Mouse (Mus musculus) ES-Bruce4 (cell line): ENCODE measurements around the gene Fam151b. TPM values are rescaled to one million over a fixed set of nuclear protein-coding genes. Genes with fewer than 3 reads are reported as not detected.

ENCODE experiments used
- H3K27ac ChIP-seq: 2 replicates; pipeline ENCODE4 v1.5.1; 2012; ENCODE audit warnings: low read length, inconsistent platforms; ENCODE audit not compliant: insufficient read depth
- H3K27me3 ChIP-seq: 2 replicates; pipeline ENCODE4 v1.6.1; 2012; ENCODE audit warnings: mild to moderate bottlenecking, low read length, inconsistent platforms; ENCODE audit not compliant: control insufficient read depth, poor library complexity, insufficient read depth, severe bottlenecking
- H3K36me3 ChIP-seq: 2 replicates; pipeline ENCODE4 v1.6.1; 2012; ENCODE audit warnings: inconsistent platforms, mild to moderate bottlenecking, low read length, moderate library complexity; ENCODE audit not compliant: control insufficient read depth, poor library complexity, insufficient read depth, severe bottlenecking
- H3K4me1 ChIP-seq: one replicate; pipeline ENCODE4 v1.8.1; 2011; ENCODE audit warnings: low read length; ENCODE audit not compliant: control insufficient read depth, insufficient read depth
- H3K4me3 ChIP-seq: 2 replicates; pipeline ENCODE4 v1.5.1; 2011; ENCODE audit warnings: low read depth, mild to moderate bottlenecking, low read length
- H3K9ac ChIP-seq: 2 replicates; pipeline ENCODE4 v1.6.1; 2012; ENCODE audit warnings: low read depth, mild to moderate bottlenecking, inconsistent platforms; ENCODE audit not compliant: poor library complexity, severe bottlenecking
- H3K9me3 ChIP-seq: replicated peaks from 2 replicates; pipeline ENCODE4 v1.6.1; 2012; ENCODE audit warnings: mild to moderate bottlenecking, low read length, inconsistent platforms; ENCODE audit not compliant: control insufficient read depth, poor library complexity, insufficient read depth, severe bottlenecking
- CTCF ChIP-seq: IDR thresholded peaks from one replicate; pipeline ENCODE4 v1.8.1; 2011; ENCODE audit warnings: low read depth, low read length
- EP300 ChIP-seq: IDR thresholded peaks from 2 replicates; pipeline ENCODE4 v1.6.1; 2011; ENCODE audit warnings: low read depth, low read length; ENCODE audit not compliant: insufficient read depth
- POLR2A ChIP-seq: IDR thresholded peaks from one replicate; pipeline ENCODE4 v1.8.1; 2011; ENCODE audit warnings: low read length; ENCODE audit not compliant: insufficient read depth
- polyA plus RNA-seq: library from polyadenylated mRNA; stranded (reverse); fragments of >200 nt; gene quantifications from 2 replicates; pipeline ENCODE4 v1.2.4, GENCODE M21; 2011; ENCODE audit warnings: low read depth; ENCODE audit not compliant: missing spikeins, insufficient read depth, insufficient read length

Gene Fam151b
- polyA plus RNA-seq, 1 experiment = 0.67 TPM

DNA sequence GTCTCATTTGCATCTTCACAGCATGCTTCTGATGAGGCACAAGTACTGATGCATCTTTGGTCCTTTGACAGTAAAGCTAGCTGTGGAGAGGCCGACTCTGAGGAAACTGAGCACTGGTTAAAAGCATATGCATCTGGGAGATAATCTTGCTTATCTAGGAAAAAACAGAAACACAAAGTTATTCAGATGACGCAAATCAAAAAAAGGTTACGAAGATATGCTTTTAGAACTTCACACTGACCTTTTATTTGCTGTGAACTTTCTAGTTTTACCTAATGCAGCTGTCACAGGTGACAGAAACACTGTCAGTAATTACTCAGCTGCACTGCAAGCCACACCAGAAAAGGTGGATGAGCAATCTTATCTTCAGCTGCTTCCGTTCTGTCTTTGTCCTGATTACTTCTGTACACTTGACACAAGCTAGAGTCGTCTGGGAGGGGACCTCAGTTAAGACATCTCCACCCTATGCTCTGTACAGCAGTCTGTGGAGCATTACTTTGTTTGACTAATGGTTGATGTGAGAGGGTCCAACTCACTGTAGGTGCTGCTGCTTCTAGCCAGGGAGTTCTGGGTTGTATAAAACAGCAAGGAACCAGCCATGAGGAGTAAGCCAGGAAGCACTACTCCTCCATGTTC is 39.5 kb upstream of the Fam151b start:
- Histone ChIP-seq H3K27ac (no peak overlapping the region), H3K9me3 (no peaks in the 10 kb centered on the region), H3K9ac (no peak overlapping the region), H3K4me1 (no peaks in the 10 kb centered on the region), H3K36me3 (peaks cover 3% of the 10 kb centered on the region; the same call in 1 of the 2 replicates), H3K4me3 (no peak overlapping the region), H3K27me3 (no peaks in the 10 kb centered on the region)
- no peak for TF ChIP-seq EP300
- TF ChIP-seq POLR2A = no peak
- no peak for TF ChIP-seq CTCF

DNA sequence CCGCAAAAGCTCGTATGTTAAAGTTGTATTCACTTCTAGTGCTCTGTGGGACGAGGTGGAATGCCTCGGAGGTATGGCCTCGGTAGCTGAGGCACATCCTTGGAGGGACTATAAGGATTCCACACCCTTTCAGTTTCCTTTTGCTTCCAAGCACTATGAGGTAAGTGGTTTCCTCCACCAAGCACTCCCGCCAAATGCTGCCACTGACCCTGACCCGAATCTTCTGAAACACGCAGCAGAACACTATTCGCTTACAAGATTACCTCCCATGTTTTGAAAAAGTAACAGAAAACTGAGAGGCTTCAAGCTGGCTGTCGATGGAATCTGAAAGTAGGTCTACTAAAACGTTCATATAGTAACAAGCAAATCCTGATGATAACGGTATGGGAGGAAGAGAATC is 21.1 kb upstream of the Fam151b start:
- Histone ChIP-seq H3K4me3 (no peak overlapping the region), H3K36me3 (peaks cover 2% of the 10 kb centered on the region), H3K27me3 (no peaks in the 10 kb centered on the region), H3K4me1 (no peaks in the 10 kb centered on the region), H3K9me3 (no peaks in the 10 kb centered on the region), H3K27ac (no peak overlapping the region), H3K9ac (no peak overlapping the region)
- no peak for TF ChIP-seq POLR2A
- TF ChIP-seq EP300 = no peak
- no peak for TF ChIP-seq CTCF

DNA sequence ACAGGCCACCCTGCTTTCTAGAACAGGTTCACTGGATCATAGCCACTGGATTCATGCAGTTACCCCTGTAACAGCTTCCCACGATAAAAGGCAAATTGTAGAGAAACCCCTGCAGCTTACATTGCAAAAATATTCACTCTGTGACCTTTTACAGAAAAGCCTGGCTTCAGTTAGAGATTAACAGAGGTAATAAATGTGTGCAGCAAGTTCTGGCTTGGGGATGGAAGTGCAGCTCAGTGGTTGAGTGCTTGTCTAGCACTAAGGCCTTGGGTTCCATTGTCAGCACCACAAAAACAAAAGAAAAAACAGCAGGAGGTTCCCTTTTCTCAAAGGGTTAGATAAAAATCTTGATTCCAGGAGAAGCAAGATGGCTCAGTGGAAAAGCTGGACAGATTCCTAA is 8.1 kb upstream of the Fam151b start:
- Histone ChIP-seq H3K27ac (no peak overlapping the region), H3K4me3 (no peak overlapping the region), H3K27me3 (no peaks in the 10 kb centered on the region), H3K9ac (no peak overlapping the region), H3K36me3 (no peaks in the 10 kb centered on the region), H3K4me1 (no peaks in the 10 kb centered on the region), H3K9me3 (no peaks in the 10 kb centered on the region)
- no peak for TF ChIP-seq EP300
- TF ChIP-seq CTCF = no peak
- no peak for TF ChIP-seq POLR2A

DNA sequence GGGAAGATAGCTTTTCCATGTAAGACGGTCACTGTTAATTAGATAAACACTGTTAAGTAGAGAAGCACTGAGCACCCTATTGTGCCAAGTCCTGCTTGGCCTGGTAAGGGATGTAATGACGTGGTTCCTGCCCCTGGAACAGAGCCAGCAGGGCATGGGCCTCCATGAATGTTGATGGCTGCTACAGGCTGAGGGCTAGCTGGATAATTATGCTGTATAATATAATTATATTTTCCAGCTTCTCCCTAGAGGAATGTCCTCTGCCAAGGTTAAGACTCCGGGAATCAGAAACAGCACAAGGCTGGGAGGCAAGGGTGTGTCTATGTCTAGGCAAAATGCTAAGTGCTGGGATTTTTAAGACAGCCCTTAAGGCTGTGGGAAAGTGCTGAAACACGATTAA is 7.0 kb upstream of the Fam151b start:
- Histone ChIP-seq H3K4me1 (no peaks in the 10 kb centered on the region), H3K9me3 (no peaks in the 10 kb centered on the region), H3K36me3 (no peaks in the 10 kb centered on the region), H3K27ac (no peak overlapping the region), H3K4me3 (no peak overlapping the region), H3K27me3 (no peaks in the 10 kb centered on the region), H3K9ac (no peak overlapping the region)
- TF ChIP-seq CTCF (no peak), POLR2A (no peak), EP300 (no peak)

DNA sequence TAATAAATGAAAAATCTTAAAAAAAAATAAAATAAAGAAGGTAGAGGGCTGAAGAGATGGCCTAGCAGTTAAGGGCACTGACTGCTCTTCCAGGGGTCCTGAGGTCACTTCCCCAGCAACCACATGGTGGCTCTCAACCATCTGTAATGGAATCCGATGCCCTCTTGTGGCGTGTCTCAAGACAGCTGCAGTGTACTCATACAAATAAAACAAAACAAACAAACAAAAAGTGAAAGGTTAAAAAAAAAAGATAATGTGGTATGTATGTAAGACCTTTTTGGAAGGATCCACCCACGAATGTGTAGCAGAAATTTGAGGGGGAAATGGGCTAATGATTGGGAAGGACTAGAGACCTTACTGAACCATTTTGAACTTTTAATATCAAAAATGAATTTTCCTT is 467 bp downstream of the Fam151b start:
- Histone ChIP-seq H3K36me3 (no peaks in the 10 kb centered on the region), H3K4me1 (no peaks in the 10 kb centered on the region), H3K27me3 (no peaks in the 10 kb centered on the region), H3K4me3 (no peak overlapping the region), H3K27ac (no peak overlapping the region), H3K9ac (no peak overlapping the region), H3K9me3 (no peaks in the 10 kb centered on the region)
- peak; percentile 67 for TF ChIP-seq CTCF
- TF ChIP-seq POLR2A = no peak

DNA sequence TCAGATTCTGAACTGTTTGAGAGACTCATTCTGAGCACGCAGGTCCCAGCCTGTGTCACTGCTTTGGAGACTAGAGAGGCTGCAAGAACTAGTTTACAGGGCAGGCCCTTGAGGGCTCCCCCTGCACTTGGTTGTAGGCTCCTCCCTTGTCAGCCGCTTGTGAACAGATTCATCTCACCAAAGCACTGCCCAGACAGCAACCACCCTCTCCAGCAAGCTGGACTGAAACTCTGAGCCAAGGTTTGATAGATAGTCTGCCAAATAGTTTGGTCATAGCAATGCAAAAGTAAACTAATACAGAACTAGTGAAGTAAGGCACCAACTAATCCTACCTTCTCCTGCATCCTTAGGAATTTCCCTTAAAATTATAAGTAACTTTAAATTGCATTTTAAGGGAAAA is 13.7 kb downstream of the Fam151b start:
- Histone ChIP-seq H3K9me3 (no peaks in the 10 kb centered on the region), H3K4me3 (no peak overlapping the region), H3K27me3 (no peaks in the 10 kb centered on the region), H3K9ac (no peak overlapping the region), H3K27ac (no peak overlapping the region), H3K4me1 (no peaks in the 10 kb centered on the region), H3K36me3 (no peaks in the 10 kb centered on the region)
- TF ChIP-seq POLR2A (no peak), EP300 (no peak), CTCF (no peak)

DNA sequence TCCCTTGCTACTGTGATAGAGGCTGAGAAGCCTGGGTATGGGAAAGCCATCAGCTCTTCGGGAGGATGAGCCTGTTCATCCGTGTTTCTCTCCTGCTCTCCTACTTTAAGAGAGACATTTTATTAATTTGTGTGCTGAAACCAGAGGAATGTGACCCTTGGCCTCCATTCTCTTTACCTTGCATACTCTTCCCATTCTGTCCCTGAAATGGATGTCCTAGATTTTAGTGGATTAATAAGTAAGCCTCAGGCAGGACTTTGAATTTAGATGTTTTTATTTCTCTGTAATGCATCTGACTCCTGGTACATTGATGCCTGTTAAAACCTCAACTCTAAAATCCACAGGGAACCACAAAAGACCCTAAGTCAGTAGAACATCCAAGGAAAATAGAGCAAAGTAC is 14.4 kb downstream of the Fam151b start:
- Histone ChIP-seq H3K9me3 (no peaks in the 10 kb centered on the region), H3K27me3 (no peaks in the 10 kb centered on the region; the same call in 1 of the 2 replicates), H3K36me3 (no peaks in the 10 kb centered on the region), H3K9ac (no peak overlapping the region), H3K4me3 (no peak overlapping the region), H3K27ac (no peak overlapping the region), H3K4me1 (no peaks in the 10 kb centered on the region)
- TF ChIP-seq POLR2A (no peak), CTCF (no peak), EP300 (no peak)
